Mouse (Mus musculus) lung, postnatal 0 days (tissue): ENCODE results near the gene Ppt1.

Experiments used
- CTCF ChIP-seq: IDR thresholded peaks from 2 replicates; pipeline ENCODE4 v1.5.1; 2016; ENCODE audit warnings: antibody characterized with exemption, mild to moderate bottlenecking
- EP300 ChIP-seq: IDR thresholded peaks from 2 replicates; pipeline ENCODE4 v1.6.1; 2016; ENCODE audit warnings: antibody characterized with exemption, mild to moderate bottlenecking, control low read depth

DNA sequence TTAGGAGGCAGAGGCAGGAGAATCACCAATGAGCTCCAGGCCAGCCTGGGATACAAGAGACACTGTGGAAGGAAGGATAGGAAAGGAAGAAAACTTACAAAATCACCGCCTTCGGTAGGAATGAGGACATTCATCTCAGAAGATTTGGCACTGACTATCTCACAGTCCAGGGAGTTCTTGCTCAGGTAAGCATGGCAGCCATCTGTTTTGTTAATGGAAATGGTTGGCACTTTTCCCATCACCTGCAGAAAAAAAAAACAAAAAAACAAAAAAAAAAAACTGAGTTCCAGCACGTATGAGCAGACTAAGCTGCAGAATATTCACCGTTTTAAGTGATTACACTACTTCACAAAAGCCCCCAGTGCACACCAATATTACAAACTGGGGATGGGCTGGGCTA is 25.8 kb downstream of the Ppt1 start:
- no peak for TF ChIP-seq CTCF
- no peak for TF ChIP-seq EP300
